Mouse (Mus musculus) bone marrow macrophage, adult 2 months (primary cell): ENCODE results near the gene Psmf1. TPM values are rescaled to one million over a fixed set of nuclear protein-coding genes. Genes with fewer than 3 reads are reported as not detected.
A peak's percentile ranks its signal among the peaks of the same experiment; 100 is the strongest.

ENCODE experiments used
- H3K27ac ChIP-seq: 2 replicates; pipeline ENCODE4 v1.5.1; 2012; ENCODE audit warnings: low read depth, low read length; ENCODE audit not compliant: insufficient read depth
- H3K4me1 ChIP-seq: 2 replicates; pipeline ENCODE4 v1.6.1; 2012; ENCODE audit warnings: low read length; ENCODE audit not compliant: control insufficient read depth, insufficient read depth
- H3K4me3 ChIP-seq: 2 replicates; pipeline ENCODE4 v1.5.1; 2012; ENCODE audit warnings: mild to moderate bottlenecking, low read length, moderate library complexity; ENCODE audit not compliant: insufficient read depth
- CTCF ChIP-seq: IDR thresholded peaks from 2 replicates; pipeline ENCODE4 v1.5.1; 2012; ENCODE audit warnings: low read depth, mild to moderate bottlenecking, low read length, moderate library complexity
- POLR2A ChIP-seq: IDR thresholded peaks from 2 replicates; pipeline ENCODE4 v1.6.1; 2012; ENCODE audit warnings: mild to moderate bottlenecking, low read depth, low read length, borderline replicate concordance
- polyA plus RNA-seq: library from polyadenylated mRNA; stranded (reverse); fragments of >200 nt; gene quantifications from 2 replicates; pipeline ENCODE4 v1.2.4, GENCODE M21; 2012; ENCODE audit not compliant: missing spikeins, insufficient read depth, insufficient read length

Gene Psmf1
- polyA plus RNA-seq, 1 experiment = 28.5 TPM

DNA sequence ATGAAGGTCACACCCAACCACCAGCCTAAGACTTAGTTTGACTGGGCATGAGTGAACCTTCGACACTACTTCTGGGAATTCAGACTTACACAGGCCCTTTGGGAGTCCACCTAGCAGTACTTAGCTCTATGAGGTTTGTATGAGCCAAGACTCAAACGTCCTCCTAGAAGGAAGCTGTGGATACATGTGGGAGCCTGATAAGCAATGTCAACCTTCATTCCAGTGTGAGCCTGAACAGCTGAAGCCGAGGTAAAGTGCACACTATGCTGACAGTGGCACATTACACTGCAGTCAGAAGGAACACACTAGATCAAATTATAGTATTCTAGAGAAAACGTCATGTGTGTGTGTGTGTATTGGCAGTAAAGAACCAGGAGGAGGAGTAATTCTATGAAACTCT is 5.5 kb downstream of the Psmf1 start:
- TF ChIP-seq POLR2A = no peak
- Histone ChIP-seq H3K4me1 (peaks cover 15% of the 10 kb centered on the region), H3K27ac (no peak overlapping the region), H3K4me3 (no peak overlapping the region)

DNA sequence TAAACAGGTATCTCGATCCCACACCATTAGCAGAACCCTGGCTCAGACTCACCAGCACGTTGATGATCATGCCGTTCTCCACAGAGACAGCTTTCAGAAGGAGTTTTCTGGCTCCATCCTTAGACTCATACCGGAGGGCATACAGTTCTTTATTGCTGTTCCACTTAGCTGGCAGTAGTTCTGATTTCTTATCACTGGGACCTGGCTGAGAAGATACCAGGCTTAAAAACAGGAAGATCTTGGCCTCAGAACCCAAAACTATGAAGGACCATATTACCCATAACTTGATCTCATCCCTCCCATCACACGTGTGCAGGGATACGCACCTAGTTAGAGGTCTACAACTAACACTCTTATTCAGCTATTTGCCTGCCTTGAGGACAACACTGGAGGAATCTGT is 8.6 kb downstream of the Psmf1 start:
- Histone ChIP-seq H3K4me1 (peaks cover 13% of the 10 kb centered on the region), H3K27ac (no peak overlapping the region), H3K4me3 (no peak overlapping the region)
- TF ChIP-seq POLR2A = no peak

DNA sequence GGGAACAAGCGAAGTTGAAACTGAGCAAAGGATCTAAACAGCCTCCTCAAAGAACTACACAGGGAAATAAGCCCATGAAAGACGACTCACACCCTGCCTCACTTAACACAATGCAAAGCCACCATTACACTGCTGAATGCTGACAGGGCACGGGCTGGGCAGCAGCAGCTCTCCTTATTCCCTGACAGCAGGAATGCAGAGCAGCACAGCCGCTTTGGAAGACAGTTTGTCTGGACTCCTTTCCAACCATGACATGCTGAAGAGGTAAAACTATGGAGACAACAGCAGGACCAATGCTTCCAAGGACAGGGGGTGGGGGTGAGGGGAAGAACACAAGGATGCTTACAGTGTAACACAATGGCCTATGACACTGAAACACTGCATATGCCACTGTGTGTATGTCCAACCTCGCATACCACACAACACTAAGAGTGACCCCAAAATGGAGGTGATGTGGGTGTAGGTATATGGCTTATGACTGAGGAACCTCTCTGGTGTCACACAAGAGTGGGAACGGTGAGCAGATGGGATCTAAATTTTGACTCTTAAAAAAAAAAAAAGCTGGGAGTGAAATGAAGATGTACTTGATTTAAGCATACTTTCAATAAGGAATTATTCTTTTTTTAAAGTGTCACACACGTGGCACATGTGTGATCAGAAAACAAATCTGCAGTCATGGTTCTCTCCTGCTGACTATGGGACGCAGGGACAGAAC is 10.7 kb downstream of the Psmf1 start:
- H3K27ac ChIP-seq = no peak overlapping the region
- TF ChIP-seq CTCF = no peak
- no peak for TF ChIP-seq POLR2A
- H3K4me1 ChIP-seq = no peaks in the 10 kb centered on the region
- H3K4me3 ChIP-seq = no peak overlapping the region

DNA sequence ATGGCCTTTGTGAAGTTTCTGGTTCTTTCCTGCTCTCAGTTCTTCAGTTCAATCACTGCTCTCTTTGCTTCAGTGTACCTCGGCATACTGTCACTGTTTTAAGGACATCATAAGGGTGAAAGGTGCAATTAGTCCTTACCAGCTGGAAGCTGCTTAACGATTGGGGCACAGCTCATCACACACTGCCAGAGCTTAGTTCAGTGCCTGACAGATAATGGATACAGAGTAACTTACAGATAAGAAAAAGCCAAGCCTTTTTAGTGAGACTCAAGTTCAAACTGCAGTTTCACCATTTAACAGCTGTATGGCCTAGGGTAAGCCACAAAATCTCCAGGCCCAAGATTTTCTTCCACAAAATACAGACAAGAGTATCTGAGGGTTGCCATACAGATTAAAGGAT is 19.9 kb downstream of the Psmf1 start:
- TF ChIP-seq POLR2A = no peak
- TF ChIP-seq CTCF = no peak
- Histone ChIP-seq H3K4me3 (no peak overlapping the region), H3K4me1 (no peaks in the 10 kb centered on the region), H3K27ac (no peak overlapping the region)

DNA sequence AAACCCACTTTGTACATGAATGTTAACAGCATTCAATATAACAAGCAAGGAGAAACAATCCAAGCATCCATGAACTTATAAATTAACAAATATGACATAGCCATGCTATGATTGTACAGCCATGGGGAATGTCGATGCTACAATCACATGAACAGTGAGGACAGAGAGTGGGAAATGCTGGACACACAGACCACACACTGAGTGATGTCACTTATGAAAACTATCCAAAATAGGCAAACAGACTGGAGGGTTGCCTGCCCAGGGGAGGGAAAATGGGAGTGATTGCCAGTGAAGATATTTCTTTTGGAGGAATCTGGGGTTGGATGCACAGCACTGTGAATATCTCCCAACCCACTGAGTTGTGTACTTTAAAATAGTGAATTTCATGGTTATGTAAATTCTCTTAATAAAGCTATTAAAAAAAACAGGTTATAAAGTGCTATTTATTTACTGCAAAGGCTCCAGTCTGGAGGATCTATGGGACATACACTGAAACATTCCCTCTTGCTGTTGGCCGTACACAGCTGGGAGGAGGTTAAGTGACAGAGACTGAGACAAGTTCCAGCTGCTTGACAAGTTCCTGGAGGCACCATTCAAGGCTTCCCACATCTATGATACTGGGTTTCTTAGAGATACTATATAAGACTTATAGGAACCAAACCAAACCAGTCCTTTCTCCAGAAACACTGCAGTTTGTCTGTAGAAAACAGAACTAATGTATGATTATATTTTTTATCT is 27.5 kb downstream of the Psmf1 start:
- Histone ChIP-seq H3K4me1 (no peaks in the 10 kb centered on the region), H3K4me3 (no peak overlapping the region), H3K27ac (no peak overlapping the region)
- no peak for TF ChIP-seq CTCF

DNA sequence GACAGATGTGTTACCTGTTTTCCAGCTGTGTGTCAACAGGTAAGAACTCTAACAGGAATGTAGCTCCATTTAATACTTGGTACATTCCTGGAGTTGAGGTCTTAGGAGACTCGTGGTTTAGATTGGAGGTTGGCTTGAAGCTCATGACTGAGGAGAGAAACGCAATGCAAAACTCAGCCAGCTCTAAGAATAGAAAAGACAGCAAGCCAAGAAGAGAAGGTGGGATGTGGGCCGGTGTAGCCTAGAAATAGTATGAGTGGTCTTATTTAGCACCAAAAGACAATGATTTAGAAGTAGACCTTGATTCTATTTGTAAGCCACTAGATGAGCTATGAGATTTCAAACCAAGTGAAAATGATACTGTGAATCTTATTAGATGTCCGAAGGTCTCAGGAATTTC is 28.5 kb downstream of the Psmf1 start:
- Histone ChIP-seq H3K4me1 (no peaks in the 10 kb centered on the region), H3K27ac (no peak overlapping the region), H3K4me3 (no peak overlapping the region)
- TF ChIP-seq POLR2A (no peak), CTCF (no peak)

DNA sequence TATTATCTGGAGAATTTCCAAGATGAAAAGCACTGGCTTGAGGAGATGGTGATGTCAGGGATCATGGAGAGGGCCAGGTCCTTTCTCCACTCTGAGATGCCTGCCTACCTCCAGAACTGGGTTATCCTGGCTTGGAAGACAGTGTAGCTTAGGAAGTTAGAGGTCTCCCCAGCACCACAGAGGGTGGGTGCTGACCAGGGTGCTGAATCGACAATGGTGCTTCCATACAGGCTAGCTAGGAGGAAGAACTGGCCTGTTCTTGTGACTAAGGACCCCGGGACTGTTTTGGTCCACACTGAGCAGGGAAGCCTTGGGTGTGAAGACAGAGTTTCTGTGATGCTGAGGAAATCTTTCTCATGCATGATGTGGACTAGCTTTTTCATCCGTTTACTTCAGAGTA is 31.3 kb downstream of the Psmf1 start:
- Histone ChIP-seq H3K4me3 (no peak overlapping the region), H3K4me1 (no peaks in the 10 kb centered on the region), H3K27ac (no peak overlapping the region)
- TF ChIP-seq POLR2A = no peak
- no peak for TF ChIP-seq CTCF

DNA sequence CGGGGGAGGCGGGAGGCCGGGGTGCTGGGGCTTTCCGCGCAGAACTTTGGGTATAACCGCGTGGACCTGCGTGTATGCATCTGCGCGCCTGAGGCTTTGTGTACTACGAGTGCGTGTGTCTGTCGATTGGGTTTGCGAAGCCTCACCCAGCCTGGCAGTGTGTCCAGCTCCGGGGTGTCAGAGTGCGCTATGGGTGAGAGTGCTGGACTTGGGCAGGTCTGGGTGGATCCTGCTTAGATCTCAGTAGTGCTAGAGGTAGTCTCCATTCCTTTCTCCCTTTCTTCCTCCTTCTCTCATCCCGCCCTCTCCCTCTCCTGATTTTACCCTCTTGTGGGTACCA is 41.2 kb downstream of the Psmf1 start:
- TF ChIP-seq POLR2A (no peak), CTCF (no peak)
- Histone ChIP-seq H3K4me1 (no peaks in the 10 kb centered on the region), H3K27ac (no peak overlapping the region), H3K4me3 (peak overlapping the region; percentile 45)

DNA sequence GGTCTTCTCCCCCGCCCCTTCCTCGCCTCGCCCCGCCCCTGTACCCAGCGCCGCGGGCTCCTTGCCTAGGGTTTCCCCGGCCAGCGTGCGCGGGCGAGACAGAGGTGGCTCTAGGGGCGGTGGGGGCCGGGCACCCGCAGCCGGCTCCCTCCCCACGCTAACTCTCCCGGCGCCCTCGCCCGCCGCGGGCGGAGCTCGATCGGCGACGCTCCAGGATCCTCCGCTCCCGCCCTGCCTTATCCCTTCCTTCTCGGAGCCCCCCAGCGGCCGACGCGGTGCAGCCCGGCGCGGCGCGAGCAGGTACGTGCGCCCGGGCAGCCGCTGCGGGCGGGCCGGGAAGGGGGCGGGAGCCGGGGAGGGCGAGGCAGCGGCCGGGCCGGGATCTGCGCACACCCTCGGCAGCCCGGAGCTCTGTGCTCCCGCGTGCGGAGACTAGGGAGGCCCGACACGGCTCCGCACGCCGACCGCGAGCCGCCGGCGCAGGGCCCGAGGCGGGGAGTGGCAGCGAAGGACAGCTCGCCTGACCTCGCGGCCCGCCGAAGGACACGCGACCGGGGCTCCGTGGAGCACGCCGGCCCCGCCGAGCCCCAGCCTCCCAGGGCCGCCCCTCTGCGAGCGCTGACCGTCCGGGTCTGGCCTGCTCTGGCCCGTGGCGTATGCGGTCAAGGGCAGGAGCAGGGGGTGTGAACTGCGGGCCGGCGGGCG is 41.7 kb downstream of the Psmf1 start:
- H3K4me3 ChIP-seq = peak overlapping the region; percentile 45
- H3K27ac ChIP-seq = no peak overlapping the region
- TF ChIP-seq CTCF (no peak), POLR2A (no peak)
- no peaks in the 10 kb centered on the region for H3K4me1 ChIP-seq

DNA sequence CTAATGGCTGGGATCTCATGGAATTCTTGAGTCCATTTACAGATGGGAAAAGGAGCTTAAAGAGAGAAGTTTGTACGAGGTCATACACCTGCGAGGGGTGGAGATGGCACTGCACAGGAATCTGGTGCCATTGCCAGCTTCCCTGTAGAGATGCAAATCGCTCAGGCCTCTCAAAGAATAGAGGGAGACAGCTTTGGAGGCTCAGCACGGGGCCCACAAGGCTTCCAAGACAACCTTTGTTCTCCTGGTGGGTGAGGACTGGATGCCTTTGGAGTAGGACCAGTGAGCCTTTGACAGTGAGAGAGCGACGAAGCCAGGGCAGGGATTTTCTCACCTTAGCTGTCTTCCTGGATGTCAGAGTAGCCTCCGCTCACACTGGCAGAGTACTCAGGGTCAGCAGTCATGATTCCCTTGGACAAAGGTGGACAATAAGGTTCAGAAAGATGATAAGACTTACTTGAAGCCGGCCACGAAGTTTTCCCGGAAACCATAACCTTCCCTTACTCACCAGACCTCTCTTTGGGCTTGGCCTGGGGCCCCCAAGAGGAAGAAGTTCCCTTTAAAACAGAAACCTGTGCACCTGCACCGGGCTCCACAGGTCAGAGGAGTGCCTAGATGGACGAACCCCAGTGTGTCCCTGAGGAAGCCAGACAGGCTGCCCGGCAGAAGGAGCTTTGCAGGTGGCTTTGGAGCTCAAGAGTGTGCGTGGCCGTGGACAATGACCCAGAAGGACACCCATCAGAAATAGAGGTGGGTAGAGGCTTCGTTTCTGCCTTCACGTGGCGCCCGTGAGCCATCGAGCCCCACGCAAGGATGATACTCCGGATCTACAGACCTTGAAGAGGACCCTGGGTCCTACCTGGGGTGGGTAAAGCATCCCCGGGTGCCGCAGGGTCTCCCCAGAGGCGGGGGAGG is 42.5 kb downstream of the Psmf1 start, which contains the start of gene Tmem74b:
Gene Tmem74b, plus strand, starts transcription at position 778 of the 915 bp plus-strand sequence.
- Histone ChIP-seq H3K4me3 (peak within 1 kb of the TSS; percentile 45), H3K4me1 (no peaks in the 10 kb centered on the region), H3K27ac (no peak within 1 kb of the TSS)
- TF ChIP-seq CTCF = no peak
- no peak for TF ChIP-seq POLR2A
